Mouse (Mus musculus) spleen, postnatal 14 days (tissue): ENCODE measurements around the gene Nr0b2.

Experiments used
- DNase-seq, 2 experiments: peaks; one replicate each; pipeline ENCODE4 v3.0.0; 2021 to 2022; ENCODE audit warnings: low spot score in 2 of 2

Nr0b2 gene

GRCm38 (mm10) chr4:133605330-133605729 is 52.2 kb downstream of the Nr0b2 start:
- DNase-seq: no peak
